Mouse (Mus musculus) ES-E14 (cell line): Measurements from ENCODE around the gene Padi2.

Source experiments
- HCFC1 ChIP-seq: IDR thresholded peaks from 2 replicates; pipeline ENCODE4 v1.6.1; 2012; ENCODE audit warnings: low read length, inconsistent platforms, borderline replicate concordance; ENCODE audit not compliant: insufficient read depth
- ZC3H11A ChIP-seq: IDR thresholded peaks from 2 replicates; pipeline ENCODE4 v1.6.1; 2012; ENCODE audit warnings: low read depth, mild to moderate bottlenecking, inconsistent platforms, low read length, borderline replicate concordance
- ZNF384 ChIP-seq: IDR thresholded peaks from 2 replicates; pipeline ENCODE4 v1.6.1; 2012; ENCODE audit warnings: low read depth, low read length, inconsistent platforms

- TF ChIP-seq HCFC1 (no peak), ZC3H11A (no peak), ZNF384 (no peak)
These were observed 5.3 kb downstream of the Padi2 start for GRCm38 (mm10) chr4:140911416-140911815.
